Mouse (Mus musculus) ES-E14 (cell line): Measurements from ENCODE around the gene Lilr4b. TPM values are rescaled to one million over a fixed set of nuclear protein-coding genes. Genes with fewer than 3 reads are reported as not detected.
"Not testable (repeated sequence)": the region's sequence is repeated elsewhere in the genome, so short reads cannot be mapped to it uniquely, and the experiment has no call there.

Source experiments
- DNase-seq: peaks from one replicate; pipeline ENCODE4 v3.0.0-alpha.2; 2013; ENCODE audit warnings: low read depth, low spot score
- H3K27ac ChIP-seq: 2 replicates; pipeline ENCODE4 v1.5.1; 2012; ENCODE audit warnings: low read depth, mild to moderate bottlenecking, low read length, moderate library complexity, mixed read lengths; ENCODE audit not compliant: poor library complexity, insufficient read depth, severe bottlenecking
- H3K36me3 ChIP-seq: 2 replicates; pipeline ENCODE4 v1.6.1; 2012; ENCODE audit warnings: mild to moderate bottlenecking, low read length, moderate library complexity, mixed read lengths; ENCODE audit not compliant: control insufficient read depth, poor library complexity, insufficient read depth, severe bottlenecking
- H3K4me1 ChIP-seq, 2 experiments: fragments of 150-350 bp in 1 of 2; sonication (generic) in 1 of 2; 2 replicates each; pipeline ENCODE4 v1.6.1; 2012; ENCODE audit warnings: low read length in 2 of 2, mild to moderate bottlenecking in 1 of 2, mixed read lengths in 1 of 2; ENCODE audit not compliant: control insufficient read depth in 2 of 2, insufficient read depth in 2 of 2, poor library complexity in 1 of 2
- H3K4me3 ChIP-seq, 2 experiments: fragments of 150-350 bp in 1 of 2; sonication (generic) in 1 of 2; 2 replicates each; pipeline ENCODE4 v1.5.1; 2012; ENCODE audit warnings: low read length in 2 of 2, low read depth in 1 of 2, mild to moderate bottlenecking in 1 of 2, mixed read lengths in 1 of 2; ENCODE audit not compliant: insufficient read depth in 1 of 2, poor library complexity in 1 of 2, severe bottlenecking in 1 of 2
- H3K9ac ChIP-seq: 2 replicates; pipeline ENCODE4 v1.6.1; 2012; ENCODE audit warnings: low read depth, mild to moderate bottlenecking, low read length, mixed read lengths; ENCODE audit not compliant: poor library complexity, insufficient read depth, severe bottlenecking
- H3K9me3 ChIP-seq: fragments of 150-350 bp; sonication (generic); 2 replicates; pipeline ENCODE4 v1.6.1; 2012; ENCODE audit warnings: low read depth, mild to moderate bottlenecking, low read length; ENCODE audit not compliant: control insufficient read depth, insufficient read depth
- CHD2 ChIP-seq: IDR thresholded peaks from 2 replicates; pipeline ENCODE4 v1.6.1; 2014; ENCODE audit warnings: mild to moderate bottlenecking, low read depth, low read length, inconsistent platforms
- HCFC1 ChIP-seq: IDR thresholded peaks from 2 replicates; pipeline ENCODE4 v1.6.1; 2012; ENCODE audit warnings: low read length, inconsistent platforms, borderline replicate concordance; ENCODE audit not compliant: insufficient read depth
- MAFK ChIP-seq: IDR thresholded peaks from 2 replicates; pipeline ENCODE4 v1.6.1; 2014; ENCODE audit warnings: mild to moderate bottlenecking, low read depth, low read length, inconsistent platforms; ENCODE audit not compliant: insufficient read depth
- ZC3H11A ChIP-seq: IDR thresholded peaks from 2 replicates; pipeline ENCODE4 v1.6.1; 2012; ENCODE audit warnings: low read depth, mild to moderate bottlenecking, inconsistent platforms, low read length, borderline replicate concordance
- ZNF384 ChIP-seq: IDR thresholded peaks from 2 replicates; pipeline ENCODE4 v1.6.1; 2012; ENCODE audit warnings: low read depth, low read length, inconsistent platforms
- in situ Hi-C, 2 experiments: fragments of 600-800 bp; cut with MboI; formaldehyde crosslinking; loops; one replicate each; pipeline ENCODE4 v1.15.1; 2025; ENCODE audit warnings: low sequenced_read_pairs in 2 of 2, inconsistent platforms in 1 of 2; ENCODE audit not compliant: unreplicated experiment in 2 of 2
- total RNA-seq: library from RNA; depleted of rRNA; stranded (reverse); fragments of 300-350 nt; gene quantifications from 2 replicates; pipeline ENCODE4 v1.2.3, GENCODE M21; 2012

Lilr4b gene
- total RNA-seq, 1 experiment, result 0.22 TPM

DNA sequence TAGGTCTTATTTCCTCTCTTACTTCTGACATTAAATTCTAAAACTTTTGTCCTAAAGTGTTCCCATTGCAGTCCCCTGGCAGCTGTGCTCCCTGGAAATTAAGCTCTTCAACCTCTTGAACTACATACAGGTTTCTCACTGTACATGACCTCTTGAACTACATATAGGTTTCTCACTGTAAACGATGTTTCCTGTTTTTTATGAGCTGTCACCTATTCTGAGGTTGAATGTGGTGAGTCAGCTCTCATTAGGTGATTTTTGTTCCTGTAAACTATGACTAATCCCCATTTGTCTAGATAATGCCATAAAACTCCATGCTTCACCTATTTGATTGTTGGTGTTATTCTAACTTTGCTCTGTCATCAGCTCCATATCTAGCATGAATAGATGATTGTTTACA lies 26.1 kb upstream of the Lilr4b start:
- H3K9me3 ChIP-seq, result no peaks in the 10 kb centered on the region
- no peak overlapping the region for H3K27ac ChIP-seq
- DNase-seq, result no peak
- in situ Hi-C loops, result no loop called here
- no peaks in the 10 kb centered on the region for H3K36me3 ChIP-seq
- no peaks in the 10 kb centered on the region for H3K4me1 ChIP-seq
- no peak overlapping the region for H3K9ac ChIP-seq
- no peak overlapping the region for H3K4me3 ChIP-seq
- no peak for TF ChIP-seq ZC3H11A
- TF ChIP-seq MAFK, result no peak
- TF ChIP-seq ZNF384, result no peak
- TF ChIP-seq HCFC1, result no peak
- no peak for TF ChIP-seq CHD2

DNA sequence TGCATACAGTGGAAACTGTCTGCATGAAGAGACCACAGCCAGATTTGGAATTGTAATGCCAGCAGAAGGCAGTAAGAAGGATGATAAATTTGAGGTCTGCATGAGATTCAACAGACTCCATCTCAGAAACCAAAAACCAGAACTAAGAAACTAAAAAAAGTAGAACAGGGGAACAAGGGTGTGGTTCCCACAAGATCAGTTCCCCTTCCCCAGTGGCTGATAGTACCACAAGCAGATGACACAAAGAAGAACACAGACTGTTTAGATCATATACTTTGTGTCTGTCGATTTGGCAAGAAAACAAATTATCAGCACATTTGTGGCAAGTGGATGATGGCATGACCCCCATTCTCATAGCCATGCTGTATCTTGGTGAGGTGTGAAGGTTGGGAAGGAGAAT lies 24.7 kb upstream of the Lilr4b start:
- Histone ChIP-seq H3K9me3 (no peaks in the 10 kb centered on the region), H3K36me3 (no peaks in the 10 kb centered on the region), H3K4me1 (no peaks in the 10 kb centered on the region), H3K4me3 (no peak overlapping the region), H3K9ac (no peak overlapping the region), H3K27ac (no peak overlapping the region)
- no peak for DNase-seq
- in situ Hi-C loops, result no loop called here
- TF ChIP-seq MAFK (no peak), CHD2 (no peak), ZC3H11A (no peak), ZNF384 (no peak), HCFC1 (no peak)

DNA sequence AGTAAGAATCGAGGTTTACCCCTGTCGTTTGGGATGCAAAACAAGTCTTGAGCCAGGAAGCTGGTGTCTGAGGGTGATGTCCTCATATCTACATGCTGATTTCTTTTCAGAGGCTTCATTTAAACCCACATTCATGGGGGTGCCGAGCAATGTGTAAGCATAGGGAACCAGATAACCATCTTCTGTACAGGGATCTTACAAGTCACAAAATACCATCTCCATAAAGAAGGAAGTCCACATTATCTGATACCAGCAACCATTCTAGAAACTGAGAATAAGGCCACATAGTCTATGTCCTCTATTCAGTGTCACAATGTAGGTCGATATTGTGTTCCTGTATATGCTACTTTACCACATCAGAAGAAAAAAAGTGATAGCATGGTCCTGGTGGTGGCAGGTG lies 24.1 kb upstream of the Lilr4b start:
- no peak for DNase-seq
- in situ Hi-C loops, result no loop called here
- TF ChIP-seq ZC3H11A, result no peak
- no peak for TF ChIP-seq ZNF384
- TF ChIP-seq HCFC1, result no peak
- TF ChIP-seq CHD2, result no peak
- TF ChIP-seq MAFK, result no peak
- no peak overlapping the region for H3K9ac ChIP-seq
- no peak overlapping the region for H3K27ac ChIP-seq
- no peaks in the 10 kb centered on the region for H3K9me3 ChIP-seq
- H3K36me3 ChIP-seq, result no peaks in the 10 kb centered on the region
- no peak overlapping the region for H3K4me3 ChIP-seq
- no peaks in the 10 kb centered on the region for H3K4me1 ChIP-seq

DNA sequence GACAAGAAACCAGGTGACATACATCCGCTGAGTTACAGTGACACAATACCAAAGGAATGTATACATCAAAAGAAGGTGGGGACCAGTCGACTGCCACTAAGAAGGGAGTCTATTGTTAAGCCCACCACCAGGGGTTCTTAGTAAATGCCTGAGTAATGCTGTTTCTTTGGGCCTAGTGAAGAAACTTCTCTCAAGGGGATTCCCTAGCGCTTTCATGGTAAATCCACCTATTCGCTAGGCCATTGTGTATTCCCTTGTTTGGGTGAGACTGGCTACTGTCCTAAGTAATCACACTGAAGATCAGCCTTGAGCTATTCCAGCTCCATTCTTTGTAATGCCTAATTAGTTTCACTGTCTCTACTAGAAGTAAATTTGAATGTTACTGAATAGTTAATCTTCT lies 16.6 kb upstream of the Lilr4b start:
- H3K9ac ChIP-seq, H3K9me3 ChIP-seq, H3K4me1 ChIP-seq, H3K36me3 ChIP-seq, in situ Hi-C loops, H3K4me3 ChIP-seq: not testable (repeated sequence)
- peak; percentile 71 for DNase-seq
- TF ChIP-seq MAFK, result peak; percentile 54
- H3K27ac ChIP-seq, result peak overlapping the region; percentile 84; the same call in 1 of the 2 replicates

DNA sequence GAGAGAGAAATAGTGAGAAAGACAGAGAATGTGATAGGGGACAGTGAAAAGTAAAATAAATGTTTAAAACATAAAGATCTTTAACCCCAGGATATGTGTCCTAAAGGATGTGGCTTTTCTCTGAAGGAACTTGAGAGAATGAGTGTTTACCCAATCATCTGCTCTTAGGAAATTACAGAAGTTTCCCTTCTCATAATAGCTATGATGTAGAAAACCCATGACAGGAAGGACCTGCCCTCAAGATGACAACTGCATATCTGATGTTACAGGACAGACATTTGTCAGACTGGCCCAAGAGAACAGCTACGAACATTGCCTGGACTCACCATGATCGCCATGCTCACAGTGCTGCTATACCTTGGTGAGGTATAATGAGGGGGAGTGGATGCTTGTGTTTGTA lies 10.3 kb downstream of the Lilr4b start, which contains the start of gene Lilrb4a:
Gene Lilrb4a, plus strand, starts transcription at position 266 of the 400 bp plus-strand sequence.
- H3K4me3 ChIP-seq, H3K36me3 ChIP-seq, H3K27ac ChIP-seq, DNase-seq, H3K4me1 ChIP-seq, H3K9me3 ChIP-seq, H3K9ac ChIP-seq, in situ Hi-C loops: not testable (repeated sequence)
